Mouse (Mus musculus): ENCODE results near the gene Acsm4. TPM values are rescaled to one million over a fixed set of nuclear protein-coding genes. Genes with fewer than 3 reads are reported as not detected.

The Acsm4 gene
- polyA plus RNA-seq (2015; fragmentation: Nextera tagmentation; extraction: Ambion mirVana): not detected in 2 replicates

DNA sequence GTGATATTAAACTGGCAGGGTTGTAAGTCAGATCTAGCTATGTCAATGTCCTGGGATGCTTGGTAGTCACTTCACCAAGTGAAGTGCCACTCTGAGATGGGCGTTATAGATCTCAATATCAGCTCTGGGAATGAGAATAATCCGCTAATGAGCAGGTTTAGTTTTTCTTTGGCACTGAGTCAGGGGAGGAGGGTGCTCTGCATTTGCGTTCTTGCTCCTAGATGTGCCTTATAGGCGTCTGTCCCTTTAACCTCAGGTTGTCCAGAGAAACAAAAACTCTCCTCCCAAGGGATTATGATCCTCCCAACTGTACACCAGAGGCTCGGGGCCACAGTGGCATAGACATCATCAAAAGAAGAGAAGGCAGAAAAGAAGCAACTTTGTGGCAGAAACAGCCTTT, at the start of gene Acsm4:
Gene Acsm4, plus strand, starts transcription at position 301 of the 400 bp plus-strand sequence.
- Histone ChIP-seq H3K9me3 (replicated peaks) (no peaks in the 10 kb centered on the region), H3K36me3 (no peaks in the 10 kb centered on the region), H3K4me3 (replicated peaks) (no peak within 1 kb of the TSS), H3K9ac (no peak within 1 kb of the TSS), H3K27me3 (no peaks in the 10 kb centered on the region), H3K27ac (no peak within 1 kb of the TSS), H3K4me1 (replicated peaks) (no peaks in the 10 kb centered on the region), H3K4me2 (no peak within 1 kb of the TSS)
- no peak for DNase-seq
- WGBS (ENCODE audit: insufficient replicate concordance): 60% methylated on average over 5 of the region's 5 CpGs
- ATAC-seq (ENCODE audit: low read depth): no peak

DNA sequence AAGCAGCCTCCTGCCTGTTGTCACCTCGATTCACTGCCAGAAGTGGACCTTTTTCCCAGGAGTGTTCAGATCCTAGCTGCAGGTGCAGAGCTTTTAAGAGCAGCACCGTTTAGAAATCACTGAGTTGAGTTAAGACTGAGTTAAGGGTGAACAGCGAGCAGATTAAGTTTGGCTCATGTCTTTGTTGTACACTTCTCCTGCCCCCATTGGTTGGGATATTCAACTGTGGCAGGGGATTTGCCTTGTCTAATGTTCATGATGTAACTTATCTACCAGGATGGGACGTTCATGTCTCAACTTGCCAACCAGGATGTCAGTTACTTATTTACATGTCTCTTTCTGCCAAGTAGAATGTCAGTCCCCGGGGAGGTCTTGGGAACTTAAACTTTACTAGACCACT, 47.5 kb upstream of the Acsm4 start:
- Histone ChIP-seq H3K4me3 (replicated peaks) (no peak overlapping the region), H3K36me3 (no peaks in the 10 kb centered on the region), H3K27ac (no peak overlapping the region), H3K4me1 (replicated peaks) (no peaks in the 10 kb centered on the region), H3K4me2 (no peak overlapping the region), H3K9ac (no peak overlapping the region), H3K9me3 (replicated peaks) (no peaks in the 10 kb centered on the region), H3K27me3 (no peaks in the 10 kb centered on the region)
- DNase-seq: no peak
- no peak for ATAC-seq (ENCODE audit: low read depth)
- 58% methylated on average over 5 of the region's 5 CpGs for WGBS (ENCODE audit: insufficient replicate concordance)

DNA sequence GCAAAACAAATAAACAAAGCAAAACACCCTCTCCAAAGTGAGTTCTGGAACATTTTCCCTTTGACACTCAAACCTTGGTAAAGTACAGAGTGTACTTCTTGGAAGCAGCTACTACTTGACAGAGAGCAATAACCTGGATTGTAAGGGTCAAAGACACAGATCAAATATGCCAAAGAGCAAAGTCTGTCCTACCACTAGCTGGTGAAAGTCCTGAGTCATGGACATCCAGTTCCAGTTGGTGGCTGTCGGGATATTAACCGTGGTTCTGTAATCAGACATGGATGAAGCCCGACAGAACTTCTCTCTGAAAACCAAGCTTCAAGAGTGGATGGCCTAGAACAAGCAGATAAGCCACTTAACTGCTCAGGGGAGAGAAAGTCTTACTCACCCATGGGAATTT, 21.9 kb upstream of the Acsm4 start:
- no peak for ATAC-seq (ENCODE audit: low read depth)
- H3K9ac ChIP-seq: no peak overlapping the region
- no peak overlapping the region for H3K4me3 ChIP-seq (replicated peaks)
- no peaks in the 10 kb centered on the region for H3K4me1 ChIP-seq (replicated peaks)
- no peak overlapping the region for H3K4me2 ChIP-seq
- no peak for DNase-seq
- no peaks in the 10 kb centered on the region for H3K36me3 ChIP-seq
- no peaks in the 10 kb centered on the region for H3K27me3 ChIP-seq
- 63% methylated on average over 3 of the region's 3 CpGs for WGBS (ENCODE audit: insufficient replicate concordance)
- H3K27ac ChIP-seq: no peak overlapping the region
- H3K9me3 ChIP-seq (replicated peaks): no peaks in the 10 kb centered on the region

DNA sequence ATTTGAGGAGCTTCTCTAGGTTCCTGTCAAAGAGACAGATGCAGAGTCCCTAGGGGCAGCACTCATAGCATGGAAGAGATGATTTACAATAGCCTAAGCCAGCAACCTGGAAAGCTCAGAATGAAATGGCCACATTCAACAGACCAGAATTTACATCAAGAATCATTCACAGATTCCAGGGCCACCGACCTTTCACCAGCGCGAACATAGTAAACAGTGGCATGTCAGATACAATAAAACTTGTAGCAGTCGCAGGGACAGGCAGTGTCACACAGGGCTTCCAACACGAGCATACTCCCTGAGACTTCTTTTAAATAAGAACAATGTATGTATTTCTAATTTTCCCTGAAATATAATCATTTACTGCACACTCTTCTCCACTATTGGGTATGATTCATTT, 19.4 kb upstream of the Acsm4 start:
- no peak overlapping the region for H3K4me2 ChIP-seq
- H3K36me3 ChIP-seq: no peaks in the 10 kb centered on the region
- no peaks in the 10 kb centered on the region for H3K9me3 ChIP-seq (replicated peaks)
- WGBS (ENCODE audit: insufficient replicate concordance): 63% methylated on average over 5 of the region's 5 CpGs
- no peak overlapping the region for H3K9ac ChIP-seq
- H3K4me1 ChIP-seq (replicated peaks): no peaks in the 10 kb centered on the region
- H3K4me3 ChIP-seq (replicated peaks): no peak overlapping the region
- no peak for ATAC-seq (ENCODE audit: low read depth)
- DNase-seq: no peak
- no peaks in the 10 kb centered on the region for H3K27me3 ChIP-seq
- no peak overlapping the region for H3K27ac ChIP-seq

DNA sequence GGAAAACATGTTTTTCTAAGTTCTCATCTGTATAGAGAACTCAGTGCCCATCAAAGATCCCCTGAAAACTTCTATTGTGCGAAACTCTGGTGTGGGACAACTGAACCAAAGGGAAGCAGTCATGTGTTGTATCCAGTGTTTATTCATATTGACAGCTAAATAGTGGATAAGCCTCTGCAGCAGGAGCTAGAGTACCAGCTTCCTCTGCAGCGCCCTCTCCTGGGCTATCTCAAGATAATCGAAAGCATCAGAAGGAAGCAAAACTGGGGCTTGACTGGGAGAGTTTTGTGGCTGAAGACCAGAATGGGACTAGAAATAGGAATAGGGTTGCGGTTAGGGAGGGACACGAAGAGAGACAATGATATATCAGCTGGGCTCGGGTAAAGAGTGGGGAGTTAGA, 18.9 kb upstream of the Acsm4 start:
- no peaks in the 10 kb centered on the region for H3K27me3 ChIP-seq
- WGBS (ENCODE audit: insufficient replicate concordance): 35% methylated on average over 6 of the region's 6 CpGs
- H3K9ac ChIP-seq: no peak overlapping the region
- no peak for DNase-seq
- no peaks in the 10 kb centered on the region for H3K9me3 ChIP-seq (replicated peaks)
- no peak overlapping the region for H3K4me2 ChIP-seq
- no peaks in the 10 kb centered on the region for H3K4me1 ChIP-seq (replicated peaks)
- H3K27ac ChIP-seq: no peak overlapping the region
- ATAC-seq (ENCODE audit: low read depth): no peak
- no peak overlapping the region for H3K4me3 ChIP-seq (replicated peaks)
- no peaks in the 10 kb centered on the region for H3K36me3 ChIP-seq

DNA sequence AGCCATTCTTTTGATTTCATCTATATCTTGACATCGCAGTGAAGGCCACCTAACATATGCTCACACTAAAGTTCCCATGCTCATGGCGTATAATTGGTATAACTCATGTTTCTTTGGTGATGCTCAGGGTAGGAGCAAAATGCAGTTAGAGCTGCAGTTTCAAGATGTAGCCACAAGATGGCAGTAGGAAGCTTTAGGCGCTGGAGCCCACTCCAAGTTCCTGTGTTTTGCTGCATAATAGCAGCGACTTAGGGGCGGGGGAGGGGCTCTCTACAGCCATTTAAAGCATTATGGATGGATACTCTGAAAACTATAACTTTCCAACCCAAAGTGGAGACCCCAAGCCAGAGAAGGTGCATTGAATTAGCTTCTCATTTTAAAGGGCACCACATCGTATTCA, 16.4 kb upstream of the Acsm4 start:
- DNase-seq (peak; percentile 3), ATAC-seq (ENCODE audit: low read depth) (no peak)
- H3K27ac ChIP-seq: no peak overlapping the region
- H3K4me3 ChIP-seq (replicated peaks): no peak overlapping the region
- no peaks in the 10 kb centered on the region for H3K4me1 ChIP-seq (replicated peaks)
- H3K4me2 ChIP-seq: no peak overlapping the region
- H3K9me3 ChIP-seq (replicated peaks): no peaks in the 10 kb centered on the region
- WGBS (ENCODE audit: insufficient replicate concordance): 16% methylated on average over 6 of the region's 6 CpGs
- no peaks in the 10 kb centered on the region for H3K36me3 ChIP-seq
- no peaks in the 10 kb centered on the region for H3K27me3 ChIP-seq
- H3K9ac ChIP-seq: no peak overlapping the region

DNA sequence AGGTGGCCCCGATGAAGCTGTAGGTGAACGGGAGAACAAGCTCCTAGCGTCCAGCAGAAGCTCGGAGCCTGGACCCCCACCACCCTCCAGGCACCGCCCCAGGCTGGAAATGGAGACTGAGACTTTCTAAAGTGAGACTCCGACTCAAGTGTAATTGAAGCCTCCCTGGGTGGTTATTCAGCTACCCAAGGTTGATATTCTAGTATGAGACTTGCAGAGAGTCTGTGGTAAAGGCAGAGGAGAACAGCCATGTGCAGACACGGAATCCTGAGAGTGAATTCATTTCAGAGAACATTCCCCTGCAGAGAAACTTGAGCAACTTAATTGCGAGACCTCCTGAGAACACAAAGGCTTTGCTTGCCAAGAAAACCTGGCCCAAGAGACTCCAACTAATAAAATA, 9.7 kb upstream of the Acsm4 start:
- Histone ChIP-seq H3K27me3 (no peaks in the 10 kb centered on the region), H3K27ac (no peak overlapping the region), H3K9ac (no peak overlapping the region), H3K9me3 (replicated peaks) (no peaks in the 10 kb centered on the region), H3K4me2 (no peak overlapping the region), H3K4me1 (replicated peaks) (no peaks in the 10 kb centered on the region), H3K4me3 (replicated peaks) (no peak overlapping the region), H3K36me3 (no peaks in the 10 kb centered on the region)
- ATAC-seq (ENCODE audit: low read depth) (no peak), DNase-seq (no peak)
- WGBS (ENCODE audit: insufficient replicate concordance): 60% methylated on average over 8 of the region's 8 CpGs

DNA sequence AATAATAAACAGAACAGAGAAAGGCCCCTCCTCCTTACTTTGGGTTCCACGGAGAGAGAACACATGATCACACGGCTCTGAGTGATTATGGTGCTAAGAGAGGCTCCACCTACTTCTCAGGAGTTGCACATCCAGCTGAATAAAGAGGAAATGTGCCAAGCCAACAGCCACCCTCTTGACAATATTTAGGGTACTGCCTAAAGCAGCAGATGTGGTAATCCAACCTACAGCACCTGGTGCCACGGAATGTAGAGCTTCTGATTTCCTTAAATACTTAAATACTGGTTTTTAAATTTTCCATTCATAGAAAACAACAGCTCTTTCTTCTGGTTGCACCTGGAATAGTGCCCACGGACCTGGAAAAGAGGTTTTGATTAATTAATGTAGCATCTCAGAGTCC, 7.1 kb upstream of the Acsm4 start:
- WGBS (ENCODE audit: insufficient replicate concordance): 46% methylated on average over 4 of the region's 4 CpGs
- H3K27me3 ChIP-seq: no peaks in the 10 kb centered on the region
- H3K4me2 ChIP-seq: no peak overlapping the region
- H3K9me3 ChIP-seq (replicated peaks): no peaks in the 10 kb centered on the region
- no peak for ATAC-seq (ENCODE audit: low read depth)
- no peak overlapping the region for H3K4me3 ChIP-seq (replicated peaks)
- DNase-seq: no peak
- H3K27ac ChIP-seq: no peak overlapping the region
- no peaks in the 10 kb centered on the region for H3K4me1 ChIP-seq (replicated peaks)
- H3K9ac ChIP-seq: no peak overlapping the region
- no peaks in the 10 kb centered on the region for H3K36me3 ChIP-seq

DNA sequence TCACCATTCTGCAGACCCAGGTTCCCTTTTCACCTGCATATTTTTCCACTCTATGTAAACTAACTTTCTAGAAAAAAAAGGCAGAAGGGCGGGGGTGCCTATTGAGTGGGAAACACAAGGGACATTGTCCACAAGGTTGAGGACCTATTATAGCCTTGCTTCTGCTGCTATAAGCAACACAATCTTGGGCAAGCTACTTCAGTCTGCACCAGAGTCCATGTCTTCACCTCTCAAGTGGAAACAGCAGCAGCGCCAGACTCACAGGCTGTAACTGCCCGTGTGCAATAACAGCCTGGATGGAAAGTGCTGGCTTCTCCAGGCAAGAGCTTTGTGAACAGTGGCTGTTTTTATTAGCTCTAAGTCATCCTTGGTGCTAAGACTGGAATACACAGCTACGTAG, 2.5 kb downstream of the Acsm4 start:
- WGBS (ENCODE audit: insufficient replicate concordance): 72% methylated on average over 4 of the region's 4 CpGs
- no peak overlapping the region for H3K4me3 ChIP-seq (replicated peaks)
- H3K9me3 ChIP-seq (replicated peaks): no peaks in the 10 kb centered on the region
- no peaks in the 10 kb centered on the region for H3K36me3 ChIP-seq
- H3K9ac ChIP-seq: no peak overlapping the region
- ATAC-seq (ENCODE audit: low read depth) (no peak), DNase-seq (no peak)
- H3K4me2 ChIP-seq: no peak overlapping the region
- no peaks in the 10 kb centered on the region for H3K4me1 ChIP-seq (replicated peaks)
- no peak overlapping the region for H3K27ac ChIP-seq
- no peaks in the 10 kb centered on the region for H3K27me3 ChIP-seq

DNA sequence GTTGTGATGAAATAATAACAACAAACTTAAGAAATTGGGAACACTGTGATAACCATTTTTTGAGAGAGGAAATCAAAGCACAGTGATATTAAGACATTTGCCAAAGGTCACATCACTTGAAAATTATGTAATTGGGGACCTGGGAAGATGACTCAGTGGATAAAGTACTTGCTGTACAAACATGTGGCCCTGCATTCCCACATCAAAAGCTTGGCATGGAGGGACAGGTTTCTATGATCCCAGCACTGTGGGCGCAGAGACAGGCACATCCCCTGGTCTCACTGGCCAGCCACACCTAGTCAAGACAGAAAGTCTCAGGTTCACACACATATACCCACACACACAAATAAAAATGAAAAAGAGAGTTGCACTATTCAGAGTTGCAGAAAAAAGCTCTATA, 5.1 kb downstream of the Acsm4 start:
- Histone ChIP-seq H3K9ac (no peak overlapping the region), H3K36me3 (no peaks in the 10 kb centered on the region), H3K4me1 (replicated peaks) (no peaks in the 10 kb centered on the region), H3K27me3 (no peaks in the 10 kb centered on the region), H3K4me3 (replicated peaks) (no peak overlapping the region), H3K9me3 (replicated peaks) (no peaks in the 10 kb centered on the region), H3K4me2 (no peak overlapping the region), H3K27ac (no peak overlapping the region)
- ATAC-seq (ENCODE audit: low read depth) (no peak), DNase-seq (no peak)
- 62% methylated on average over 1 of the region's 1 CpGs for WGBS (ENCODE audit: insufficient replicate concordance)

DNA sequence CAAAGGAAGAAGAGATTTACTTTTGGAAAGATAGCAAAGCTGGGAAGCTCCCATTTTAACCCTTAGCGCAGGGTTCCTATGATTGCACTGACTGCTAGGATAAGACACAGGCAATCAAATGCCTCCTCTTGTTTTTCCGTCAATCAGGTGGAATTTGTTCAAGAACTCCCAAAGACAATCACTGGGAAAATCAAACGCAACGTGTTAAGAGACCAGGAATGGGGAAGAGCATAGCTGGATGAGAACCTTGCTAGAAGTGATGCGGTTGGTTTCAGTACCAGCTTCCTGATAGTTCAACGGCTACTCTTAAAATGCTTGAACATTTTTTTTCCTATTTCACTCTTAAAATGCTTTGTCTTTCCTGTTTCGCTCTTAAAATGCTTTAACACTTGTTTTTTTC, 24.3 kb downstream of the Acsm4 start:
- H3K27ac ChIP-seq: no peak overlapping the region
- H3K9me3 ChIP-seq (replicated peaks): no peaks in the 10 kb centered on the region
- H3K36me3 ChIP-seq: peaks cover 36% of the 10 kb centered on the region
- no peak overlapping the region for H3K4me2 ChIP-seq
- ATAC-seq (ENCODE audit: low read depth): no peak
- no peak for DNase-seq
- WGBS (ENCODE audit: insufficient replicate concordance): 80% methylated on average over 7 of the region's 7 CpGs
- H3K4me3 ChIP-seq (replicated peaks): no peak overlapping the region
- H3K4me1 ChIP-seq (replicated peaks): no peaks in the 10 kb centered on the region
- H3K9ac ChIP-seq: no peak overlapping the region
- no peaks in the 10 kb centered on the region for H3K27me3 ChIP-seq

DNA sequence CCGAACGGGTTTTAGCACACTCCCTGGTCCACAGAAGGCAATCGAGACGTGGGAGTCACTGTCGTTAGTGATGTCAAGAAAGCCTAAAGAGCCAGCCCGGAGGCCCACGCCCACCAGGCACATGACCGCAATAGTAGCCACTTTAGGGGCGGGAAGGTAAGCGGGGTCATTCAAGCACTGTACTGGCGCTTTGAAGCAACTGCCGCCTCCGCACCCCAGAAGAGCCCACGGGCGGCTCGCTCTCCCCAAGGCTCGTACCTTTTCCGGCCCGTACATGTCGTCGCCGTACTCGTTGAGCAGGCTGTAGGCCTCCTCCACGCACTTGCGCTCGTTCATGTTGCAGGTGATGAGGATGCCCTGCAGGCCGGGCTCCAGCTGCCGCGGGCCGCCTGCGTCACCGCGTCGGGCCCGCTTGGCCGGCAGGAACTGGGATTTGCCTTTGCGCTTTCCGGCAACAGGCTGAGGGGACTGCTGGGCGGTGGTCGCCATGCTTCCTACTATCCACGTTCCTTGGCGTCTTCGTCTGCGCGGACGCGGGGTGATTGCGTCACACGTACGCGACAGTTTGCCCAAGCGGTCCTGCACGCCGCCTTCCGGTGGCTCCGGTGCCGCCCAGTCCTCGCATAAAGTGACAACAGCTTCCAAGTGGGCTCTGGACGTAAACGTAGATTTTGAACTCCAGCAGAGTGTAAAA, 30.6 kb downstream of the Acsm4 start, which contains the start of gene Thumpd1:
Gene Thumpd1, minus strand, starts transcription at position 546 of the 694 bp plus-strand sequence.
- ATAC-seq (ENCODE audit: low read depth): peak; percentile 92
- Histone ChIP-seq H3K4me3 (replicated peaks) (peak within 1 kb of the TSS; percentile 87), H3K9me3 (replicated peaks) (no peaks in the 10 kb centered on the region), H3K27ac (peak within 1 kb of the TSS; percentile 29), H3K27me3 (no peaks in the 10 kb centered on the region), H3K36me3 (peaks cover 32% of the 10 kb centered on the region), H3K4me2 (peak within 1 kb of the TSS; percentile 79), H3K9ac (peak within 1 kb of the TSS; percentile 82), H3K4me1 (replicated peaks) (peaks cover 13% of the 10 kb centered on the region)
- DNase-seq: peak; percentile 84
- WGBS (ENCODE audit: insufficient replicate concordance): under 1% methylated on average over 60 of the region's 60 CpGs

All from liver, embryonic 13.5 days (tissue).